In genomic region chr1:32172506-32173239, GRCm38 (mm10) we compare ENCODE assay signal across 8 mouse cellular contexts. TPM values are rescaled to one million over a fixed set of nuclear protein-coding genes. Genes with fewer than 3 reads are reported as not detected.
DNase-seq lines count a peak whose midpoint lies in the region; ATAC-seq and TF ChIP-seq lines count a peak whose summit lies in the region.

Khdrbs2 (plus strand) TSS chr1:32172714.

- no peaks in the 10 kb centered on the region for H3K9me3 ChIP-seq in hindbrain, postnatal 0 days (ENCODE audit: low read length)

- H3K36me3 ChIP-seq in hindbrain, postnatal 0 days (ENCODE audit: insufficient read depth, low read length): no peaks in the 10 kb centered on the region

- H3K4me3 ChIP-seq in hindbrain, postnatal 0 days (ENCODE audit: low read length): peak within 1 kb of the TSS; percentile 70

- H3K27me3 ChIP-seq in hindbrain, postnatal 0 days (ENCODE audit: insufficient read depth, low read length): no peaks in the 10 kb centered on the region

- peak within 1 kb of the TSS; percentile 52; the same call in 1 of the 2 replicates for H3K27ac ChIP-seq in hindbrain, postnatal 0 days

- ATAC-seq in common myeloid progenitor, adult 5-6 weeks (replicated peaks; ENCODE audit: low read depth, poor library complexity, severe bottlenecking): peak; percentile 98
- ATAC-seq in hindbrain, postnatal 0 days: peak; percentile 100
- no peak for ATAC-seq in inflammation-experienced regulatory T-cells, adult 6 months

- DNase-seq in adrenal gland, postnatal 10 days: peak; percentile 86
- DNase-seq in gastrocnemius, postnatal 25 days: peak; percentile 54
- DNase-seq in hindbrain, postnatal 0 days (ENCODE audit: low spot score): peak; percentile 97
- DNase-seq in left cerebral cortex, adult 18-20 months (ENCODE audit: low spot score in 2 of 2): peak; percentile 87 to 95
- DNase-seq in lung, postnatal 36 days: peak; percentile 35
- peak; percentile 96 to 97 for DNase-seq in right cerebral cortex, postnatal 10 days (ENCODE audit: low spot score in 2 of 2)

- H3K9ac ChIP-seq in hindbrain, postnatal 0 days (replicated peaks; ENCODE audit: low read length): peak within 1 kb of the TSS; percentile 62

- peak; percentile 41; the same call in 1 of the 2 replicates for TF ChIP-seq CTCF in hindbrain, postnatal 0 days (IDR thresholded peaks at IDR 0.05; ENCODE audit: low read depth)

- 0 out of 2 replicates have a peak, but pooled peaks cover 3% of the 10 kb centered on the region for H3K4me1 ChIP-seq in hindbrain, postnatal 0 days (ENCODE audit: insufficient read depth, low read length)

- H3K4me2 ChIP-seq in hindbrain, postnatal 0 days (ENCODE audit: low read depth, low read length): peak within 1 kb of the TSS; percentile 70

- under 1% methylated on average over 51 of the region's 53 CpGs for WGBS in hindbrain, postnatal 0 days

RNA-seq across cellular contexts. Expression of gene Khdrbs2, which starts in this region (rescaled TPM):
- total RNA-seq in adrenal gland, postnatal 10 days (2021): 1 to 10 TPM in 1 of 2 experiments, under 1 TPM in 1; 0.45 to 1.3 TPM
- not detected in 2 replicates for total RNA-seq in common myeloid progenitor, adult 5-6 weeks (2017)
- total RNA-seq in gastrocnemius, postnatal 25 days (2021): not detected
- total RNA-seq in hindbrain, postnatal 0 days (2014; rRNA removed): 19.6 and 26.0 TPM in 2 replicates
- 31.7 and 32.0 TPM in 2 replicates for polyA plus RNA-seq in hindbrain, postnatal 0 days (2015; fragmentation: Nextera tagmentation; extraction: Ambion mirVana)
- 10 to 100 TPM; 10.3 to 11.4 TPM for total RNA-seq in left cerebral cortex, adult 18-20 months (2021)
- 1 to 10 TPM in 1 of 3 experiments, under 1 TPM in 1, not detected in 1; 0.79 to 1.3 TPM for polyA plus RNA-seq in inflammation-experienced regulatory T-cells, adult 6 months (2017; shearing (Covaris generic))

Comparison
In these comparisons a context has a peak if more than half of its experiments do, and no peak if none do; other contexts are left out.
1. RNA of gene Khdrbs2 (polyA plus RNA-seq): 31.7 to 32.0 TPM in hindbrain, postnatal 0 days; 0.79 to 1.3 TPM in inflammation-experienced regulatory T-cells, adult 6 months; every median in the first group is over 10 times any median in the second.
2. Peak in ATAC-seq in common myeloid progenitor, adult 5-6 weeks; RNA of the gene not detected or under 1 TPM.
3. Peak in DNase-seq in gastrocnemius, postnatal 25 days; RNA of the gene not detected or under 1 TPM.
4. DNase-seq: peak in every context shown above with its lines; median percentile 97 in hindbrain, postnatal 0 days; 96 in right cerebral cortex, postnatal 10 days; 91 in left cerebral cortex, adult 18-20 months; 86 in adrenal gland, postnatal 10 days; 54 in gastrocnemius, postnatal 25 days; 35 in lung, postnatal 36 days.